Mouse (Mus musculus): ENCODE results near the gene Zfp618. TPM values are rescaled to one million over a fixed set of nuclear protein-coding genes. Genes with fewer than 3 reads are reported as not detected.

Gene Zfp618
- total and polyA plus RNA-seq, 3 experiments: 0.05 TPM; not detected in 2

DNA sequence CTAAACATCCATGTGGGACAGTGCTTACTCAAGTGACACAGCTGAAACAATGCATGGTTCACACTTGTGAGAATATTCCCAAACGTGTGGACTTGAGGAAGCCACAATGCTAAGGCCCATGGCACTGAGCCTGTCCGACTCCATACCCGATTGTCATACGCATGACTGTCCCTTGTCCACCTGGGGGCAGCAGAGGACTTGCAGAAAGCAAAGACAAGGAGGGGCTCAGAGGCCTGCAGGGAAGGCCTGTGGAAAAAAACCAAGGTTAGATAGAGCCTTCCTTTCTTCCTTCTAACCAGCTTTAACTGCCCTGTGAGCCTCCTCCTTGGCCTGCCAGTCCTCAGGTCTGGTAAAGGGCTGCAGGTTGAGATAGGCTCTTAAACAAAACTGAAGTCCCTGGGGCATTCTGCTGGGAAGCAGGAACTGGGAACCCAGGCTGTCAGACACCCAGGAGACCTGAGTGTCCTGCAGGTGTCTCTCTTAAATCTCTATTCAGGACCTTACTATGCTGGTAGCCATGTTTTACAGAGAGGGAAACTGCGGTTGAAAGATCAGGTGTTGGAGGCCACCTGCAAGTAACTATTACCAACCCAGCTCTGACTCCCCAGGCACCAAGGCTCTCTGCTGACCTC is 193.7 kb downstream of the Zfp618 start:
- ATAC-seq (ENCODE audit: extremely low read depth, insufficient number of reproducible peaks, low FRiP score, poor library complexity, severe bottlenecking): no peak
- no peak for DNase-seq (ENCODE audit: low spot score)
- no peak overlapping the region for H3K4me3 ChIP-seq (ENCODE audit: low read depth, low read length)
- no peaks in the 10 kb centered on the region for H3K4me1 ChIP-seq (ENCODE audit: insufficient read depth, low read depth, low read length)
- H3K9me3 ChIP-seq (replicated peaks): peaks cover 77% of the 10 kb centered on the region
- H3K36me3 ChIP-seq (replicated peaks): no peaks in the 10 kb centered on the region
- TF ChIP-seq GATA2 (IDR thresholded peaks at IDR 0.05; ENCODE audit: borderline replicate concordance, low read depth, low read length) (no peak), CTCF (IDR thresholded peaks at IDR 0.05; ENCODE audit: low read depth, low read length) (no peak), GATA1 (IDR thresholded peaks at IDR 0.05; ENCODE audit: borderline replicate concordance, low read length) (no peak), POLR2AphosphoS5 (IDR thresholded peaks at IDR 0.05; ENCODE audit: insufficient replicate concordance, low read depth, low read length) (no peak), TAL1 (conservative IDR thresholded peaks at IDR 0.05; ENCODE audit: low read depth, low read length) (no peak)
- H3K27me3 ChIP-seq (ENCODE audit: insufficient read depth, low read length): no peaks in the 10 kb centered on the region

DNA sequence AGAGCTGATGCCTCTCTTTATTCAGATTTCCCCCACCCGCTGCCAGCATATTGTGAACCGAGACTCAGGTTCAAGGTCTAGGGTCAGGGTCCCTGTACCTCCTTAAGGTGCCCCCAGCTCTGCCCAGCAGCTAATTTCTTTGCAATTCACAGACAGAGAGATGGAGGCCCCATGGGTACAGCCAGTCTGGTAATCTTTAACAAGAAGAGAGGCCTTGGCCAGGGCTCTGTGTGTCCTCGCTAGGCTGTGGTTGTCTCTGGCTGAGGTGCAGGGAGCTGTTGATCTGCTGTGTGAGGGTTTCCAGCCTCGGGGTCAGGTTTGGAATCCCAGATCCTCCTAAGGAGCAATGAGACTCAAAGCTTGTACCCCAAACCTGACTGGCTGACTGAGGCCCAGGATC is 200.3 kb downstream of the Zfp618 start:
- no peak for ATAC-seq (ENCODE audit: extremely low read depth, insufficient number of reproducible peaks, low FRiP score, poor library complexity, severe bottlenecking)

DNA sequence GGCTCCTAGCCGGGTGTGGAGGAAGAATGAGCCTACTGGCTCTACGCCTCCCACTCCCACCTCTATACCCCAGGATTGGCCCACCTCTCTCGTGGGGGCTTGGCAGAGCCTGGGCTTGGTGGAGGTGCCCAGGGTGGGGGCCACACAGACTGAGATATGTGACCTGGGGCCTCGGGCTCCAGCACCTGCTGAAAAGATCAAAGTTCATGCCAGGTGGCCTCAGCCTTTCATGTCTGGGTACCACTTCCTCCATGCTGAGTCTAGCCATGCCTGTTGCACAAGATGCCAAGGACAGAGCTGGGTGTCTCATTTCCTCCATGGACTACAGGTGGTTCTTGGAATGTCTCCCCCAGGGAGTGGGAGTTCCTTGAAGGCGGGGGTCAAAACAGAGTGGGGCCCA is 200.9 kb downstream of the Zfp618 start:
- H3K4me3 ChIP-seq (ENCODE audit: low read depth, low read length): no peak overlapping the region
- no peaks in the 10 kb centered on the region for H3K4me1 ChIP-seq (ENCODE audit: insufficient read depth, low read depth, low read length)
- no peak for ATAC-seq (ENCODE audit: extremely low read depth, insufficient number of reproducible peaks, low FRiP score, poor library complexity, severe bottlenecking)
- DNase-seq (ENCODE audit: low spot score): no peak
- H3K36me3 ChIP-seq (replicated peaks): no peaks in the 10 kb centered on the region
- no peaks in the 10 kb centered on the region for H3K27me3 ChIP-seq (ENCODE audit: insufficient read depth, low read length)
- no peak for TF ChIP-seq TAL1 (conservative IDR thresholded peaks at IDR 0.05; ENCODE audit: low read depth, low read length)
- no peak for TF ChIP-seq GATA2 (IDR thresholded peaks at IDR 0.05; ENCODE audit: borderline replicate concordance, low read depth, low read length)
- TF ChIP-seq CTCF (IDR thresholded peaks at IDR 0.05; ENCODE audit: low read depth, low read length): no peak
- TF ChIP-seq POLR2AphosphoS5 (IDR thresholded peaks at IDR 0.05; ENCODE audit: insufficient replicate concordance, low read depth, low read length): no peak
- TF ChIP-seq GATA1 (IDR thresholded peaks at IDR 0.05; ENCODE audit: borderline replicate concordance, low read length): no peak
- peaks cover 90% of the 10 kb centered on the region for H3K9me3 ChIP-seq (replicated peaks)

More for the DNA sequence above, 200.3 kb downstream of the Zfp618 start:
- Histone ChIP-seq H3K4me3 (ENCODE audit: low read depth, low read length) (no peak overlapping the region), H3K36me3 (replicated peaks) (no peaks in the 10 kb centered on the region), H3K27me3 (ENCODE audit: insufficient read depth, low read length) (no peaks in the 10 kb centered on the region), H3K4me1 (ENCODE audit: insufficient read depth, low read depth, low read length) (no peaks in the 10 kb centered on the region), H3K9me3 (replicated peaks) (peaks cover 90% of the 10 kb centered on the region)
- DNase-seq (ENCODE audit: low spot score): no peak
- TF ChIP-seq POLR2AphosphoS5 (IDR thresholded peaks at IDR 0.05; ENCODE audit: insufficient replicate concordance, low read depth, low read length) (no peak), GATA1 (IDR thresholded peaks at IDR 0.05; ENCODE audit: borderline replicate concordance, low read length) (no peak), GATA2 (IDR thresholded peaks at IDR 0.05; ENCODE audit: borderline replicate concordance, low read depth, low read length) (no peak), TAL1 (conservative IDR thresholded peaks at IDR 0.05; ENCODE audit: low read depth, low read length) (no peak), CTCF (IDR thresholded peaks at IDR 0.05; ENCODE audit: low read depth, low read length) (no peak)

DNA sequence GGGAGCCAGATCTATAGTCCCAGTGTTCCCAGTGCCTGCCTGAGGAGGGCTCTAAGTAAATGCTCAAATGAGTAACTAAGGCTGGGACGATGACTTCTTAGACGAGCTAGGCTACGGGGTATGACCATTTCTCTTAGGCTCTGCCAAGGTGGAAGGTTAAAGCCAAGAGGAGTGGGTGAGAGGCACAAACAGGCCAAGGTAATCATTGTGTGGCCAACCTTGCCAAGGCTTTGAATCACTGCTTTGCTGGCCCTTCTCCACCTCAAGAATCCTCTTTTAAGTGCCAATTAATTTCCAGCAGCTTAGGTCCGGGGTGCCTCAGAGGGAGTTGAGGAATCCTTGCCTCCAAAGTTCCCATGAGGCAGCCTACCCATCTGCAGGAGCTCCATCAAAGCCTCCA is 204.7 kb downstream of the Zfp618 start:
- ATAC-seq (ENCODE audit: extremely low read depth, insufficient number of reproducible peaks, low FRiP score, poor library complexity, severe bottlenecking): no peak
- TF ChIP-seq GATA1 (IDR thresholded peaks at IDR 0.05; ENCODE audit: borderline replicate concordance, low read length) (no peak), CTCF (IDR thresholded peaks at IDR 0.05; ENCODE audit: low read depth, low read length) (no peak), GATA2 (IDR thresholded peaks at IDR 0.05; ENCODE audit: borderline replicate concordance, low read depth, low read length) (no peak), TAL1 (conservative IDR thresholded peaks at IDR 0.05; ENCODE audit: low read depth, low read length) (no peak), POLR2AphosphoS5 (IDR thresholded peaks at IDR 0.05; ENCODE audit: insufficient replicate concordance, low read depth, low read length) (no peak)
- no peak for DNase-seq (ENCODE audit: low spot score)

DNA sequence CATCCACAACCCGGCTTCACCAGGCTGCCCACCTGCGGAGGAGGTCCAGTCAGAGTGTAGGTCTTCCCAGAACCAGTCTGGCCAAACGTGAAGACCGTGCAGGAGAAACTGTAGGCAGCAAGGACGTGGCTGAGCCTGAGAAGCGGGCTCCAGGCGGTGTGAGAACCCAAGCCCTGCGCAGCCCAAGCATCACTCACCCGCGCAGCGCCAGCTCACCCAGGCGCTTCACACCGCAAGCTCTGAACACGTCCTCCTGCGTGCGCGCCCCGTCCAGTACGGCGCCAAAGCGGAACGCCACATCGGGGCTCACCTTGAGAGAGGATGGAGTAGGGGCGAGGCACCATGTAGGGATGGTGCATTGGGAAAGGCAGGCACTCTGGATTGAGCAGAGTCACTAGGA is 205.7 kb downstream of the Zfp618 start:
- Histone ChIP-seq H3K27me3 (ENCODE audit: insufficient read depth, low read length) (no peaks in the 10 kb centered on the region), H3K4me1 (ENCODE audit: insufficient read depth, low read depth, low read length) (no peaks in the 10 kb centered on the region), H3K4me3 (ENCODE audit: low read depth, low read length) (peak overlapping the region; percentile 38; the same call in 1 of the 2 replicates), H3K36me3 (replicated peaks) (no peaks in the 10 kb centered on the region), H3K9me3 (replicated peaks) (peaks cover 78% of the 10 kb centered on the region)
- ATAC-seq (ENCODE audit: extremely low read depth, insufficient number of reproducible peaks, low FRiP score, poor library complexity, severe bottlenecking) (no peak), DNase-seq (ENCODE audit: low spot score) (no peak)
- no peak for TF ChIP-seq CTCF (IDR thresholded peaks at IDR 0.05; ENCODE audit: low read depth, low read length)
- no peak for TF ChIP-seq POLR2AphosphoS5 (IDR thresholded peaks at IDR 0.05; ENCODE audit: insufficient replicate concordance, low read depth, low read length)
- no peak for TF ChIP-seq TAL1 (conservative IDR thresholded peaks at IDR 0.05; ENCODE audit: low read depth, low read length)
- TF ChIP-seq GATA2 (IDR thresholded peaks at IDR 0.05; ENCODE audit: borderline replicate concordance, low read depth, low read length): no peak
- TF ChIP-seq GATA1 (IDR thresholded peaks at IDR 0.05; ENCODE audit: borderline replicate concordance, low read length): no peak

More for the DNA sequence above, 204.7 kb downstream of the Zfp618 start:
- Histone ChIP-seq H3K27me3 (ENCODE audit: insufficient read depth, low read length) (no peaks in the 10 kb centered on the region), H3K4me3 (ENCODE audit: low read depth, low read length) (no peak overlapping the region), H3K4me1 (ENCODE audit: insufficient read depth, low read depth, low read length) (no peaks in the 10 kb centered on the region), H3K9me3 (replicated peaks) (peaks cover 89% of the 10 kb centered on the region), H3K36me3 (replicated peaks) (no peaks in the 10 kb centered on the region)

DNA sequence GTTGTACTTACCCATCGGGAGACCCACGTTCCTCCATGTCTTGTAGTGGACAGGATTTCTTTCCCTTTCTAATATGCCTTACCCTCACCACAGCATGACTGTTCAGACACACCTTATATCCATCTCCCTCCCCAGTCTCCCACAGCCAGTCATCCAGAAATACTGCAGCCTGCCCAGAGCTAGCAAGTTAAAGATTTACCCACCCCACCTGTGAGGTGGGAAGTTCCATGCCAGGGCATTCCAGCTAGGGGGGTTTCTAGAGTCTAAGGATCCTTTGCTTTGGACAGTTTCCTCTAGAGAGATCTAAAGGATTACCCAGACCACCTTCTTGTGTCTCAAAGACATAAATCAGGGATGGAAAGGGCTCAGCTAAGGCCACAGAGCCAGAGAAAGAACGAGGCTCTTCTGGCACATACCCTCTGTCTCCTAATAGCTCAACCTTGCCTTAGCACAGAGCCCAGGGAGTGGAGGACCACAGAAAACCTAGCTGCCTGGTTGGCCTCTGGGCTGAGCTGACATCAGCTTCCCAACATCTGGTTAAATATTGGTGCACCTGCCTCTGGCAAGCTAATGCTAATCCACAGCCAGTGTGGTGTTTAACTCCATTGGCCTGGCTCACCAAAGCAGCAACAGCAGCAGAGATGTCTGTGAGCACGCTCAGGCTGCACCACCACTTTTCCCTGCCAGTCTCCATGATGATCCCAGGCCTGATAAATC is 206.8 kb downstream of the Zfp618 start, which contains the start of gene Kif12:
Kif12 (minus strand) TSS at position 163 of the 717 bp plus-strand sequence.
- DNase-seq (ENCODE audit: low spot score) (no peak), ATAC-seq (ENCODE audit: extremely low read depth, insufficient number of reproducible peaks, low FRiP score, poor library complexity, severe bottlenecking) (no peak)
- no peak for TF ChIP-seq POLR2AphosphoS5 (IDR thresholded peaks at IDR 0.05; ENCODE audit: insufficient replicate concordance, low read depth, low read length)
- no peak for TF ChIP-seq GATA1 (IDR thresholded peaks at IDR 0.05; ENCODE audit: borderline replicate concordance, low read length)
- TF ChIP-seq TAL1 (conservative IDR thresholded peaks at IDR 0.05; ENCODE audit: low read depth, low read length): no peak
- TF ChIP-seq CTCF (IDR thresholded peaks at IDR 0.05; ENCODE audit: low read depth, low read length): no peak
- TF ChIP-seq GATA2 (IDR thresholded peaks at IDR 0.05; ENCODE audit: borderline replicate concordance, low read depth, low read length): no peak
- H3K36me3 ChIP-seq (replicated peaks): no peaks in the 10 kb centered on the region
- H3K4me1 ChIP-seq (ENCODE audit: insufficient read depth, low read depth, low read length): no peaks in the 10 kb centered on the region
- H3K9me3 ChIP-seq (replicated peaks): peaks cover 68% of the 10 kb centered on the region
- H3K4me3 ChIP-seq (ENCODE audit: low read depth, low read length): peak within 1 kb of the TSS; percentile 38; the same call in 1 of the 2 replicates
- H3K27me3 ChIP-seq (ENCODE audit: insufficient read depth, low read length): no peaks in the 10 kb centered on the region

Data from G1E (cell line).